Mouse (Mus musculus) stomach, embryonic 16.5 days (tissue): ENCODE results near the gene Trip6. TPM values are rescaled to one million over a fixed set of nuclear protein-coding genes. Genes with fewer than 3 reads are reported as not detected.

Experiments
- ATAC-seq: fragments of 200-750 bp; cut with Nextera tagmentation; 2 replicates; pipeline ENCODE4 v1.8.0; 2017; ENCODE audit warnings: moderate number of reproducible peaks, moderate TSS enrichment; ENCODE audit not compliant: insufficient read depth, low FRiP score
- H3K27ac ChIP-seq: fragments of 300-500 bp; sonication (generic); 2 replicates; pipeline ENCODE4 v1.5.1; 2014; ENCODE audit warnings: low read length
- H3K27me3 ChIP-seq: fragments of 300-500 bp; sonication (generic); 2 replicates; pipeline ENCODE4 v1.6.1; 2014; ENCODE audit warnings: low read length, control low read depth, mixed read lengths; ENCODE audit not compliant: control insufficient read depth, insufficient read depth
- H3K36me3 ChIP-seq: fragments of 300-500 bp; sonication (generic); 2 replicates; pipeline ENCODE4 v1.6.1; 2014; ENCODE audit warnings: low read length; ENCODE audit not compliant: control insufficient read depth, insufficient read depth
- H3K4me1 ChIP-seq: fragments of 300-500 bp; sonication (generic); 2 replicates; pipeline ENCODE4 v1.6.1; 2014; ENCODE audit warnings: low read length, control low read depth, mixed read lengths; ENCODE audit not compliant: control insufficient read depth, insufficient read depth
- H3K4me2 ChIP-seq: fragments of 300-500 bp; sonication (generic); 2 replicates; pipeline ENCODE4 v1.6.1; 2014; ENCODE audit warnings: low read depth, low read length, mixed read lengths
- H3K4me3 ChIP-seq: fragments of 300-500 bp; sonication (generic); replicated peaks from 2 replicates; pipeline ENCODE4 v1.5.1; 2014; ENCODE audit warnings: mild to moderate bottlenecking, low read length
- H3K9ac ChIP-seq: fragments of 300-500 bp; sonication (generic); 2 replicates; pipeline ENCODE4 v1.6.1; 2014; ENCODE audit warnings: low read length
- H3K9me3 ChIP-seq: fragments of 300-500 bp; sonication (generic); replicated peaks from 2 replicates; pipeline ENCODE4 v1.6.1; 2016; ENCODE audit warnings: low read length, control low read depth; ENCODE audit not compliant: control insufficient read depth
- WGBS: fragments of 180-500 bp; shearing (Covaris S2); extraction: QIAGEN DNeasy Blood & Tissue Kit; methylation state at CpG from one replicate; pipeline ENCODE4 v1.1.7; 2014; 5-methylcytosine and 5-hydroxymethylcytosine counted together
- polyA plus RNA-seq: library from polyadenylated mRNA; unstranded; fragments of >200 nt; fragmentation: Nextera tagmentation; extraction: Ambion mirVana; gene quantifications from 2 replicates; pipeline ENCODE4 v1.2.1, GENCODE M21; 2015

Gene Trip6
- polyA plus RNA-seq, 1 experiment from 2014 or later = 77.6 TPM

DNA sequence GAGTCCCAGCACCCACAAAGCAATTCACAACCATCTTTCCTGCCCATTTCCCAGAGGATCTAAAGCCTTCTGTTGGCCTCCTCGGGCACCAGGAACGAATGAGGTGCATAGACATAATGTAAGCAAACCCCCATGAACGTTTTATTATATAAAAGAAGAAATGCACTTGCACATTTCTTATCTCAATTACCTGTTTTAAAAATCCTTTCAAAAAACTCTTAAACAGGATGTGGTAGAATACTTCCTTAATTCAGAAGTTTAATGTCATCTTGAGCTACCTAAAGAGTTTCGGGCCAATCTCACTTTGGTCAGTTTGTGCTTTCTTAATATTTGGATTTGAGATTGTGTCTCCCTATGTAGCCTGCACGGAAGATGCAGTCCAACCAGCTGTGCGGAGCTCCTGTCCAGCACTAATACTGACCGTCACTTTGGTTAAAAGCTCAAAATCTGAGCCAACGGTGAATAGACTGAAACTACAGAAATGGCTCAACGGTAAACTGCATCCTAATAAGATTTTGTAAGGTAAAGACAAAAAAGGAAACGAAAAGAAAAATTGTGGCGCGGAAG, 7.7 kb downstream of the Trip6 start:
- Histone ChIP-seq H3K4me2 (peak overlapping the region; percentile 60), H3K27me3 (no peaks in the 10 kb centered on the region), H3K9ac (peak overlapping the region; percentile 97), H3K4me1 (peaks cover 26% of the 10 kb centered on the region), H3K9me3 (no peaks in the 10 kb centered on the region), H3K4me3 (peak overlapping the region; percentile 94), H3K27ac (peak overlapping the region; percentile 91; the same call in 1 of the 2 replicates), H3K36me3 (peaks cover 34% of the 10 kb centered on the region)
- WGBS = 8% methylated on average over 12 of the region's 12 CpGs
- no peak for ATAC-seq

DNA sequence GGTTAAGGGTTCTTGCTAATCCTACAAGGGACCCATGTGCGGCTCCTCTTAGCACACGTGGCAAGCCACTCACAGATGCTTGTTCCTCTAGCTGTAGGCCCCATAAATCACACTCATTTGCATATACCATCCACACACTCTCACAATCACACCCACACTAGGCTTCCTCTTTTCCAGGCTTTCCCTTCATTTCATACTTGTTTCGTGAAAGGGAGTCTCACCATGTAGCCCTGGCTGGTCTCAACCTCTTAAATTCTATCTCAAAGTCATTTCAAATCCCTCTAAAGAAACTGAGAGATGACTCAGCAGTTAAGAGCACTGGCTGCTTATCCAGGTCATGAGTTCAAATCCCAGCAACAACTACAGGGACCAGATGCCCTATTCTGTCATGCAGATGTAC, 8.4 kb downstream of the Trip6 start:
- Histone ChIP-seq H3K27ac (no peak overlapping the region), H3K9ac (peak overlapping the region; percentile 97)

DNA sequence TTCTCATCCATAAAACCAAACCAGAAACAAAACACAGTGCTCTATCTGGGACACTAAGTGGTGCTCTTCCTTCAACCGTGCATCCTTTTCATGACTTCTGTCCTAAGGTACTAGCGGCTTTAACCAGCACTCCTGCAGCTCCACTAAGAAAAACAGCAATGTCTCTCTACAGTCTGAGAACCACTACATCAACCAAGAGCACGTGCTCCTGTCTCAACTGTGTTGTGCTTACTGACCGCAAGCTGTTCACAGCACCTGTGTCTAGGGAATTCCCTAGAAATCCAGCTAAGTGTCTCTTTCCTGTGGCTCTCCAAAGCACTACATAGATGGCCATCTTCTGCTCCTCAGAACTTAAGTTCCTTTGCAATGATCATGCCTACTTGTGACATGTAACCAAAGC, 9.4 kb downstream of the Trip6 start:
- ATAC-seq = no peak
- Histone ChIP-seq H3K4me2 (peak overlapping the region; percentile 60), H3K4me1 (peaks cover 26% of the 10 kb centered on the region), H3K27ac (no peak overlapping the region), H3K9me3 (no peaks in the 10 kb centered on the region), H3K27me3 (no peaks in the 10 kb centered on the region), H3K36me3 (peaks cover 27% of the 10 kb centered on the region), H3K4me3 (no peak overlapping the region; the same call in 1 of the 2 replicates), H3K9ac (peak overlapping the region; percentile 53)
- WGBS = 50% methylated on average over 4 of the region's 4 CpGs

More for the DNA sequence above, 8.4 kb downstream of the Trip6 start:
- Histone ChIP-seq H3K27me3 (no peaks in the 10 kb centered on the region), H3K4me2 (peak overlapping the region; percentile 60), H3K4me1 (peaks cover 26% of the 10 kb centered on the region), H3K9me3 (no peaks in the 10 kb centered on the region), H3K36me3 (peaks cover 34% of the 10 kb centered on the region), H3K4me3 (peak overlapping the region; percentile 94)
- no peak for ATAC-seq
- whole genome bisulfite sequencing = 47% methylated on average over 3 of the region's 3 CpGs

DNA sequence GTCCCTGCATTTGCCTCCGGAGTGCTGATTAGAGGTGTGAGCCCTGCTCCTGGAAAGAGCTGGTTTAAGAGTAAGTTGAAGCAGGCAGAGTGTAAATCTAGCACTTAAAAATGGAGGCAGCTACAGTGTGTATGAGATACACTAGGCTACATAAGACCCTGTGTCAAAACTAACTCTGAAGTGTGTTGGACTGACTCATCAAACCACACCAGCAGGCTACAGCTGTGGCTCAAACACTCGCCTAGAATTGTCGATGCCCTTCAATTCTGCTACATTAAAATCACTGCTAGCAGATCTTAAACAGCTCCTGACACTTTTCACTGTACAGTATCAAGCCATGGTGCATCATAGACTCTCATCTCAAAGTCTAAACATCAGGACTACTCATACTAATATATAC, 10.0 kb downstream of the Trip6 start:
- H3K4me3 ChIP-seq = no peak overlapping the region
- no peak overlapping the region for H3K4me2 ChIP-seq
- H3K36me3 ChIP-seq = peaks cover 25% of the 10 kb centered on the region
- H3K27me3 ChIP-seq = no peaks in the 10 kb centered on the region
- no peaks in the 10 kb centered on the region for H3K9me3 ChIP-seq
- H3K9ac ChIP-seq = peak overlapping the region; percentile 18; the same call in 1 of the 2 replicates
- no peak for ATAC-seq
- H3K4me1 ChIP-seq = peaks cover 26% of the 10 kb centered on the region
- no peak overlapping the region for H3K27ac ChIP-seq
- WGBS = 59% methylated on average over 3 of the region's 3 CpGs

DNA sequence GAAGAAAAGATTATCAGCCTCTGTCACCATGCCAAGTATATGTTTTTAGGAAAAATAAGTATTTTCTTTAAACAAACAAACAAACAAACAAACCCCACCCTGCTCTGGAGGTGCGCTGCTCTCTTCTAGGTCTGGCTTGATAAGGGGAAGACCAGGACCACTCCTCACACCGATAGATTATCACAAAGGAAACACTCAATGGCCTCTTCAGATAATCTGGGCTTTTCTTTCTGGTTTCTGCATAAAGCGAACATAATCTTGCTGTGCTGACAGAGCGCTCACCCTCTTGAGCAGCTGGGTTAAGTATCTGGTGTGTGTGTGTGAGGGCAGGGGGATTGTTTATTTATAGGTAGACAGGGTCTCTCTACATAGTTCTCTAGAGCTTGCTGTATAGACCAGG, 10.6 kb downstream of the Trip6 start:
- no peak overlapping the region for H3K27ac ChIP-seq
- H3K9ac ChIP-seq = peak overlapping the region; percentile 18; the same call in 1 of the 2 replicates
- H3K4me3 ChIP-seq = no peak overlapping the region
- 65% methylated on average over 4 of the region's 4 CpGs for WGBS
- no peaks in the 10 kb centered on the region for H3K9me3 ChIP-seq
- peaks cover 19% of the 10 kb centered on the region for H3K36me3 ChIP-seq
- H3K27me3 ChIP-seq = no peaks in the 10 kb centered on the region
- peaks cover 26% of the 10 kb centered on the region for H3K4me1 ChIP-seq
- H3K4me2 ChIP-seq = no peak overlapping the region
- no peak for ATAC-seq

DNA sequence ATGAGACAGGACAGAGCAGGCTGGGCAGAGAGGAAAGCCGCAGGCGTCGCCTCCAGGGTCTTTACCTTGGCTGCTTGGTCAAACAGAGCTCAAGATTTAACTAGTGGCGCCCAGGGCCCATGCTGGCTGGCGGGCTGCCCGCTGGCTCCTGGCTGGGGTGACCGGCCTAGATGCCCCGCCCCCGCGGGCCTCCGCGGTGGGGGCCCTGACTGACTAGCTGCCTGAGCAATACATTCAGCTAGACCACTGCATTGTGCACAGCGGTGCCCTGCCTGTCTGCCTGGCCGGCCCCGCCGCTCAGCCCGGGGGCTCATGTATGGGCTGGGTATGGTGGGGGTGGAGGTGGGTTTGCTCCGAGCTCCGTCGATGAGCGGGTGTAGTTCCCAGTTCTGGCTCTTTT, 13.0 kb downstream of the Trip6 start:
- no peak overlapping the region for H3K27ac ChIP-seq
- peaks cover 35% of the 10 kb centered on the region for H3K36me3 ChIP-seq
- H3K27me3 ChIP-seq = no peaks in the 10 kb centered on the region
- H3K4me2 ChIP-seq = no peak overlapping the region
- peak; percentile 38; the same call in 1 of the 2 replicates for ATAC-seq
- H3K9ac ChIP-seq = no peak overlapping the region
- H3K9me3 ChIP-seq = no peaks in the 10 kb centered on the region
- 75% methylated on average over 21 of the region's 21 CpGs for WGBS
- peaks cover 25% of the 10 kb centered on the region for H3K4me1 ChIP-seq
- H3K4me3 ChIP-seq = no peak overlapping the region

DNA sequence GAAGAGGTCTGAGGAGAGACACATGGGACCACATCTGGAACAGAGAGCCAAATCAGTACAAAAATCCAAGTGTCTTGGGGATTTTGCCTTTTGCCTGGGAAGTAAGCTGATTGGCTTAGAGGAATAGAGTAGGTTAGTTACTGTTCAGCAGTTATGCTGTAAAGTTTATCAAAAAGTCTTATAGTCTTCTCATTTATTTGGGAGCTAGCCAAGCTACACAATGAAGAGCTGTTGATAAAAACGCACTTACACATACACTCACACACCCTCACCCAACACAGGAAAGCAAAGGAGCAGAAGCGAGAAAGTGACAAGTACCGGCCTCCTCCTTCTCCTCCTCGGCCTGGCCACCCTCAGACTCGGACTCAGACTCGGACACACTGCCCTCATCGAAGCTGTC, 15.0 kb downstream of the Trip6 start:
- Histone ChIP-seq H3K9ac (no peak overlapping the region), H3K4me1 (peaks cover 18% of the 10 kb centered on the region), H3K27me3 (no peaks in the 10 kb centered on the region), H3K4me2 (no peak overlapping the region), H3K36me3 (peaks cover 45% of the 10 kb centered on the region), H3K27ac (no peak overlapping the region), H3K4me3 (no peak overlapping the region), H3K9me3 (no peaks in the 10 kb centered on the region)
- ATAC-seq = no peak
- 71% methylated on average over 7 of the region's 7 CpGs for WGBS

DNA sequence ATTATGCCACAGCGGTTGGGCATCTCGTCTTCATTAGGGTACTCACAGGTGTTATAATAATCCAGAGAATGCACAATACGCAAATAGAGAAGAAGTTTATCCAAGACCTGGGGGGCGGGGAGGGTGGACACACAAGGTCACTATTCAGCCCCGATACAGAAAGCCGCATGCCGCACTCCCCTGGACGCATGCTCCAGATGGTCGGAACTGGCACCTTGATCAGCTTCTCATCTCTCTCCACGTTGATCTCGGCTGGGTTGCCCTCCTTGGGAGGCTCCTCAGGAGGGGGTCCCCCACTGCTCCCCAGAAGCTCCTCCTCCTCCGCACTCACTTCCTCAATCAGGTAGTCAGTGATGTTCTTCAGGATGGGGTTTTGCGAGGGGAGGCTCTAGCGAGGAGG, 17.1 kb downstream of the Trip6 start:
- Histone ChIP-seq H3K4me1 (peaks cover 16% of the 10 kb centered on the region), H3K27ac (no peak overlapping the region), H3K4me2 (no peak overlapping the region), H3K9ac (no peak overlapping the region), H3K36me3 (peaks cover 38% of the 10 kb centered on the region), H3K9me3 (no peaks in the 10 kb centered on the region), H3K27me3 (no peaks in the 10 kb centered on the region; the same call in 1 of the 2 replicates), H3K4me3 (no peak overlapping the region)
- WGBS = 93% methylated on average over 14 of the region's 14 CpGs
- no peak for ATAC-seq

DNA sequence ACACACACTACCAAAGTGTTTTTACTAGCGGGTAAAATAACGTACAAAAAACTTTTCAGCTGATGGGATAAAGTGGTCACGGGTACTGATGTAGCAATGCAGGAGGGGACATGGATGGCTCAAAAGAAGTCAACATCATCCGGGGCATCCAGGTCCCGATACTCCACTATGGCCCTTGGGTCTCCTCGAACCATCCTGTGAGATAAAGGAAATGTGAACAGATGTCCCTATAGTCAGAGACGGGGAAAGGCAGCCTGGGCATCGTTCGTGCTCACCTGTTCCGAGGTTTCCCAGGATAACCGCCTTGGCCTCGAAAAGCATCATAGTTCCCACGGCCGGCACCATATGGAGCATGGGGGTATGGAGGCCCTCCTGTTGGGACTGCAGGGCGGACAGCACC, 18.5 kb downstream of the Trip6 start:
- Histone ChIP-seq H3K9ac (no peak overlapping the region), H3K27ac (no peak overlapping the region), H3K4me3 (no peak overlapping the region), H3K27me3 (peaks cover 3% of the 10 kb centered on the region; the same call in 1 of the 2 replicates), H3K36me3 (peaks cover 33% of the 10 kb centered on the region), H3K9me3 (no peaks in the 10 kb centered on the region), H3K4me2 (no peak overlapping the region), H3K4me1 (peaks cover 16% of the 10 kb centered on the region)
- no peak for ATAC-seq
- WGBS = 91% methylated on average over 15 of the region's 15 CpGs
